Mouse (Mus musculus): ENCODE measurements at regions not wholly inside any gene's neighbourhood (a gene's known extent, or its start where the extent isn't known, plus 50 kb on each side); places are given as distances from the start of the nearest gene placed in this dataset.
A peak's percentile ranks its signal among the peaks of the same experiment; 100 is the strongest.

GRCm38 (mm10) chr14:14603439-14603838 lies 98.6 kb upstream of the Slc4a7 start:
- Histone ChIP-seq H3K4me3 (no peak overlapping the region), H3K4me1 (no peaks in the 10 kb centered on the region), H3K27me3 (ENCODE audit: low read depth, poor library complexity, severe bottlenecking) (no peaks in the 10 kb centered on the region), H3K36me3 (no peaks in the 10 kb centered on the region), H3K9me3 (replicated peaks) (no peaks in the 10 kb centered on the region), H3K27ac (replicated peaks) (no peak overlapping the region)
- no peak for DNase-seq (ENCODE audit: low spot score)
- WGBS = 82% methylated on average over 1 of the region's 1 CpGs

GRCm38 (mm10) chr14:14607074-14607473 lies 95.0 kb upstream of the Slc4a7 start:
- no peak for DNase-seq (ENCODE audit: low spot score)
- no peaks in the 10 kb centered on the region for H3K4me1 ChIP-seq
- H3K4me3 ChIP-seq = no peak overlapping the region
- no peak overlapping the region for H3K27ac ChIP-seq (replicated peaks)
- no peaks in the 10 kb centered on the region for H3K27me3 ChIP-seq (ENCODE audit: low read depth, poor library complexity, severe bottlenecking)
- H3K36me3 ChIP-seq = no peaks in the 10 kb centered on the region
- 90% methylated on average over 3 of the region's 3 CpGs for WGBS
- H3K9me3 ChIP-seq (replicated peaks) = no peaks in the 10 kb centered on the region

- Histone ChIP-seq H3K4me3 (no peak overlapping the region), H3K27me3 (ENCODE audit: low read depth, poor library complexity, severe bottlenecking) (no peaks in the 10 kb centered on the region), H3K36me3 (no peaks in the 10 kb centered on the region), H3K27ac (replicated peaks) (no peak overlapping the region), H3K4me1 (no peaks in the 10 kb centered on the region), H3K9me3 (replicated peaks) (no peaks in the 10 kb centered on the region)
- 94% methylated on average over 3 of the region's 3 CpGs for WGBS
- DNase-seq (ENCODE audit: low spot score) = no peak
These were observed 89.8 kb upstream of the Slc4a7 start for GRCm38 (mm10) chr14:14612245-14612644.

- Histone ChIP-seq H3K27me3 (ENCODE audit: low read depth, poor library complexity, severe bottlenecking) (no peaks in the 10 kb centered on the region), H3K9me3 (replicated peaks) (peaks cover 10% of the 10 kb centered on the region; the same call in 1 of the 2 replicates), H3K4me1 (no peaks in the 10 kb centered on the region), H3K36me3 (no peaks in the 10 kb centered on the region), H3K27ac (replicated peaks) (no peak overlapping the region), H3K4me3 (no peak overlapping the region)
- 85% methylated on average over 5 of the region's 5 CpGs for WGBS
- no peak for DNase-seq (ENCODE audit: low spot score)
These were observed 81.8 kb upstream of the Slc4a7 start for GRCm38 (mm10) chr14:14620316-14620715.

GRCm38 (mm10) chr14:14628673-14629072 lies 73.4 kb upstream of the Slc4a7 start:
- Histone ChIP-seq H3K4me3 (no peak overlapping the region), H3K27me3 (ENCODE audit: low read depth, poor library complexity, severe bottlenecking) (peaks cover 9% of the 10 kb centered on the region), H3K36me3 (no peaks in the 10 kb centered on the region), H3K4me1 (peaks cover 22% of the 10 kb centered on the region), H3K9me3 (replicated peaks) (no peaks in the 10 kb centered on the region), H3K27ac (replicated peaks) (no peak overlapping the region)
- 85% methylated on average over 1 of the region's 1 CpGs for WGBS
- no peak for DNase-seq (ENCODE audit: low spot score)

GRCm38 (mm10) chr14:14631750-14632149 lies 70.3 kb upstream of the Slc4a7 start:
- DNase-seq (ENCODE audit: low spot score) = no peak
- peaks cover 24% of the 10 kb centered on the region for H3K4me1 ChIP-seq
- no peaks in the 10 kb centered on the region for H3K36me3 ChIP-seq
- 47% methylated on average over 6 of the region's 6 CpGs for WGBS
- peaks cover 9% of the 10 kb centered on the region for H3K27me3 ChIP-seq (ENCODE audit: low read depth, poor library complexity, severe bottlenecking)
- H3K4me3 ChIP-seq = no peak overlapping the region
- H3K9me3 ChIP-seq (replicated peaks) = no peaks in the 10 kb centered on the region
- no peak overlapping the region for H3K27ac ChIP-seq (replicated peaks)

- Histone ChIP-seq H3K27ac (replicated peaks) (peak overlapping the region; percentile 72), H3K4me1 (peaks cover 24% of the 10 kb centered on the region), H3K4me3 (peak overlapping the region; percentile 49), H3K27me3 (ENCODE audit: low read depth, poor library complexity, severe bottlenecking) (peaks cover 9% of the 10 kb centered on the region), H3K36me3 (no peaks in the 10 kb centered on the region), H3K9me3 (replicated peaks) (no peaks in the 10 kb centered on the region)
- peak; percentile 54 for DNase-seq (ENCODE audit: low spot score)
- WGBS = 1% methylated on average over 15 of the region's 15 CpGs
These were observed 69.6 kb upstream of the Slc4a7 start for GRCm38 (mm10) chr14:14632471-14632870.

GRCm38 (mm10) chr14:14632951-14633931 lies 68.8 kb upstream of the Slc4a7 start:
- WGBS = 4% methylated on average over 22 of the region's 22 CpGs
- Histone ChIP-seq H3K27me3 (ENCODE audit: low read depth, poor library complexity, severe bottlenecking) (peaks cover 9% of the 10 kb centered on the region), H3K4me1 (peaks cover 24% of the 10 kb centered on the region), H3K4me3 (peak overlapping the region; percentile 49), H3K9me3 (replicated peaks) (no peaks in the 10 kb centered on the region), H3K27ac (replicated peaks) (peak overlapping the region; percentile 67), H3K36me3 (no peaks in the 10 kb centered on the region)
- DNase-seq (ENCODE audit: low spot score) = peak; percentile 45

- Histone ChIP-seq H3K27me3 (ENCODE audit: low read depth, poor library complexity, severe bottlenecking) (peaks cover 9% of the 10 kb centered on the region), H3K4me1 (peaks cover 24% of the 10 kb centered on the region), H3K4me3 (0 out of 2 replicates have a peak overlapping the region, but pooled peaks have one; percentile 49), H3K36me3 (no peaks in the 10 kb centered on the region), H3K27ac (replicated peaks) (no peak overlapping the region), H3K9me3 (replicated peaks) (no peaks in the 10 kb centered on the region)
- WGBS = 39% methylated on average over 2 of the region's 2 CpGs
- no peak for DNase-seq (ENCODE audit: low spot score)
These were observed 68.1 kb upstream of the Slc4a7 start for GRCm38 (mm10) chr14:14634021-14634420.

GRCm38 (mm10) chr14:14639102-14640015 lies 62.7 kb upstream of the Slc4a7 start:
- H3K4me1 ChIP-seq = 0 out of 2 replicates have a peak, but pooled peaks cover 7% of the 10 kb centered on the region
- no peak for DNase-seq (ENCODE audit: low spot score)
- H3K36me3 ChIP-seq = no peaks in the 10 kb centered on the region
- H3K27me3 ChIP-seq (ENCODE audit: low read depth, poor library complexity, severe bottlenecking) = no peaks in the 10 kb centered on the region
- no peaks in the 10 kb centered on the region for H3K9me3 ChIP-seq (replicated peaks)
- H3K27ac ChIP-seq (replicated peaks) = no peak overlapping the region
- 86% methylated on average over 7 of the region's 7 CpGs for WGBS
- no peak overlapping the region for H3K4me3 ChIP-seq

GRCm38 (mm10) chr14:14640023-14640441 lies 62.0 kb upstream of the Slc4a7 start:
- H3K27me3 ChIP-seq (ENCODE audit: low read depth, poor library complexity, severe bottlenecking) = no peaks in the 10 kb centered on the region
- no peaks in the 10 kb centered on the region for H3K36me3 ChIP-seq
- H3K4me1 ChIP-seq = 0 out of 2 replicates have a peak, but pooled peaks cover 7% of the 10 kb centered on the region
- no peak overlapping the region for H3K4me3 ChIP-seq
- DNase-seq (ENCODE audit: low spot score) = no peak
- H3K9me3 ChIP-seq (replicated peaks) = no peaks in the 10 kb centered on the region
- WGBS = 48% methylated on average over 3 of the region's 3 CpGs
- H3K27ac ChIP-seq (replicated peaks) = no peak overlapping the region

GRCm38 (mm10) chr14:14640557-14640956 lies 61.5 kb upstream of the Slc4a7 start:
- no peaks in the 10 kb centered on the region for H3K9me3 ChIP-seq (replicated peaks)
- no peaks in the 10 kb centered on the region for H3K27me3 ChIP-seq (ENCODE audit: low read depth, poor library complexity, severe bottlenecking)
- H3K4me1 ChIP-seq = 0 out of 2 replicates have a peak, but pooled peaks cover 7% of the 10 kb centered on the region
- no peak for DNase-seq (ENCODE audit: low spot score)
- H3K27ac ChIP-seq (replicated peaks) = no peak overlapping the region
- H3K4me3 ChIP-seq = no peak overlapping the region
- no peaks in the 10 kb centered on the region for H3K36me3 ChIP-seq

All from midbrain, embryonic 10.5 days (tissue).